Mouse (Mus musculus) naive thymus-derived CD4-positive, alpha-beta T cell, adult 2 months (primary cell): ENCODE measurements around the gene Ankrd13b.
A peak's percentile ranks its signal among the peaks of the same experiment; 100 is the strongest.

Experiments used
- DNase-seq: peaks from one replicate; pipeline ENCODE4 v3.0.0-alpha.2; 2011; ENCODE audit warnings: low read depth

The Ankrd13b gene

DNA sequence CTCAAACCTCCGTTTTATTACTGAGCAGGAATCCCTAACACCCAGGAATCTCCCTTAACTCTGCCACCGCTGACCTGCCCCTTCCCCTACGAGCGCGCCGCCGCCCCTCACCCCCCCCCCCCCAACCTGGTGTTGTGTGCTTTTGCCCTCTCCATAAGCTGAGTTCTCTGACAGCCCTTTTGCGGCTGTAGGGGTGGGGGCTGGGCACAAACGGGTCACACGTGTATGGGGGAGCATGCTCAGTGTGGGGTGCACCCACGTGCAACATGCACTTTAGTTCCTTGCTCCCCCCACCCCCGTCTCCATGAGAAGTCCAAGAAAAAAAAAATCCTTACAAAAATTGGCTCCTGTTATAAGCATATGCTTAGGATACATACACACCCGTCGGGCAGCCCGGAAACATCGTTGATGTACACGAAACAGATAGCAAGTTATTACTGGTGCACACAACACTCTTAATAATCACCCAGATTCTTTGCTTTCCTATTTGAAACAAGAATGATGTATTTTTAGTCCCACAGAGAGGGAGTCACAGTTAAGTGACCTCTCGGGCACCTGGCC lies 2.9 kb upstream of the Ankrd13b start:
- DNase-seq = peak; percentile 56

DNA sequence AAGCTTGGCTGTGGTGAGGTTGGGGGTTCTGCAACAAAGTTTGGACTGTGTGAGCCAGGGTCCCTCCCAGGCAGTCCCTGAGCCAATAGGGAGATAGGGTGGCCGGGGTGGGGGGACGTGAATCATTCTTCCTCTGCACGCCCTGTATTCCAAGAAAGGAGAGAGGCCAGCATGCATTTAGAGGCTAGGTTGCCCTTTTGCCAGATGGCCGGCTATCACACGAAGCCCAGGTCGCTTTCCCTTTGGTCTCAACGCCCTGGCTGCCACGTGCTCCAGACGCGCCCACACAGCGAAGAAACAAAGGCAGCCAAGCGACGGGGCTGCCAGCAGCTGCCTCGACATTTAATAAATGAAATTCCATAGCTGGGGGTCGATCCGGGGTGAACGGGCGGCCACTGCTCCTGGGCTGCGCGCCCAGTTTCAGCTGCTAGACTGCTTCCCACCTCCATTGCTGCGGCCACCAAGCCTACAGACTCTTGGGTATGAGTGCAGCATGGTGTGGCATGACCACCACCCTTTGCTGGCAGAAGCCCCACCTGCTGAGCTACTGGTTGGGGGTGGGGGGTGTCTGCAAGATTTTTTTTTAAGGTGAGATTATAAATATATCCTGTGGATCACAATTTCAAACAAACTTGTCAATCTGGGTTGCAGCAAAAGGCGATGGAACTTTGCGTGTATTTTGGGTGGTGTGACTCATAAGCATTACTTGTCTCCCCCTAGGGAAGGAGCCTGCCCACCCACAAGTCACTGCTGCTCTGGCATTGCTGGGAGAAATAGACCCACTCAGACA lies 2.2 kb upstream of the Ankrd13b start:
- DNase-seq = peak; percentile 45

DNA sequence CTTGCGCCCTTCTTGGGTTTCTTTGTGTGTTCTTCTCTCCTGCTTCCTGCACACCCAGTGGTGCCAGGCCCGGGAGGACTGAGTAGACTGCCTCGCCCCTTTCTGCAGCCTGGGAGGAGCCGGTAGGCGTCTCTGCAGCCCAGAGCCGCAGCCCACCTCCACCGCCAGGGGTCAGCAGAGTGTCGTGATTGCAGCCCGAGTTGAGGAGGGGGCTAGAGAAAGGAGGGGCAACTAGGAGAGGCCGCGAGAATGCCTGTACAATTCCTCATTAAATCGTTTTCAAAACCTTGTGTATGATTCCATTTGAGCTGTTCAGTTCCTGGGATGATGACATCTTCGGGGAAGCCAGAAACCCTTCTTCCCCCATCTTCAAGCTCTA lies 1.6 kb upstream of the Ankrd13b start:
- DNase-seq = peak; percentile 93

DNA sequence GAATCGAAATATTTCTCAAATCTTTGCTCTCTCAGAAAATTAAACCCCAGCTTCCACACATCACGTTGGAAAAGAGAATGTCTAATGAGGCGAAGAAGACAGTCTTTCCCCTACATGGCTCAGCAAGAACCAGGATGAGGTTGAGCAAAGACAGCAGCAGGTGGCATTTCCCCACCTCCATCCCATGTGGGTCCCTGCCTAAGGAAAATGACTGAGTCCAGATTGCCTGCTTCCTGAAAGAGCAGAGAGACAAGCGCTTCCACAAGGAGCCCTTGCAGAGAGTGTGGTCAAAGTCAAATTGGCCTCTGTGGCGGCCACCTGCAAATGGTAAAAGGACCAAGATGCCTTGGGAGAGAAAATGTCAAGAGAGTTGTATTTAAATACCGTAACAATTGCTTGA lies 973 bp upstream of the Ankrd13b start:
- DNase-seq = peak; percentile 24

GRCm38 (mm10) chr11:77488771-77489581 lies 502 bp downstream of the Ankrd13b start:
- peak; percentile 47 for DNase-seq

DNA sequence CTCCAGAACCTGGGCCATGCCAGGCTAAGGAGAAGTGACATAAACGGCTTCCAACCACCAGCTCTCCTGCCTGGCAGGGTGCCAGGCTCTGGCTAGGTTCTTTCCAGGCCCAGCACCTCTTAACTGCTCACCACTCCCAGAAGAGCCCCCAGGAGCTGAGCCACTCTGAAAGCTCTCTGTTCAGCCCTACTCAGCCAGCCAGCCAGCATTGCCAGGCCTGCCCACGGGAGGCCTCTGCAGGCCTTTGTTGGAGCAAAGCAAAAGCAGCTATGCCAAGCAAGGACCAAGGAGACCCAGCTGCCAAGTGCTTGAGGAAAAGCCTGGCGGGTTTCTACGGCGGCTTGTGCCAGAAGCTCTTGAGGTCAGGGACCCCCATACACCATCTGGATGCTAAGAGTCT lies 2.7 kb downstream of the Ankrd13b start:
- DNase-seq = peak; percentile 17

DNA sequence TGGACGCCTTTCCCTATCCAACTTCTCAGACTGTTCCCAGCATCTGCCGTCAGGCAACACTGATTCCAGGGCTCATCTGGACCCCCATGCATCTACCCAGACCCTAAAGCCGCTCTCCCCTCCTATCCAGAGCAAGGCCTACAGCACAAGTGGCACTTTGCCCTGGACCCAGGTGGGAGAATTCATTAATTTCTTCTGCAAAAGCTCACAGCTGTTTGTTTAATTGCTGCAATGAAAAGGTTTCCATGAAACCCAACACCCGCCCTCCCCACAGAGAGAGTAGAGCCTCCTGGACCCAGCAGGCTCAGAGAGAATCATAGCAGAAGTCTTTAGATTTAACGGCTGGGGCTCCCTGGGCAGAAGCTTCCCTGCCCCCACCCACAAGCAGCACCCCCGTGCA lies 4.2 kb downstream of the Ankrd13b start:
- DNase-seq = no peak

GRCm38 (mm10) chr11:77483510-77484255 lies 5.8 kb downstream of the Ankrd13b start:
- DNase-seq = peak; percentile 81

DNA sequence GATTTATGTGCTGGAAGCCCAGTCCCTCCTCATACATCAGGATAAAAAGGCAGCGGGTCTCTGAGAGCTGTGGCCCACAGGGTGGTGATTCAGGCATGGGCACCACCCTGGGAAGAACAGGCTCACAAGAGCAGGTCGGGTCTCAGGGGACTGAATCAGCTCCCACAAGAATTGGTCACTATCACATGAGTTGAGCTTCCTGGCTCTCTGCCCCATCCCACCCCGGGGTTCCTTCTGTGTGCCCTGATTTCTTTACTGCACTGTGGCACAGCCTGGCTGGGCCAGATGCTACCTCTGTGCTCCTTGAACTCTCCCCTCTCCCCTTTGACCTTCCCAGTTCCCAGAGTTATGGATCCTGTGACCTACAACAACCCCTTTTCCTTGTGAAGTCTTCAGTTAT lies 6.4 kb downstream of the Ankrd13b start:
- no peak for DNase-seq

DNA sequence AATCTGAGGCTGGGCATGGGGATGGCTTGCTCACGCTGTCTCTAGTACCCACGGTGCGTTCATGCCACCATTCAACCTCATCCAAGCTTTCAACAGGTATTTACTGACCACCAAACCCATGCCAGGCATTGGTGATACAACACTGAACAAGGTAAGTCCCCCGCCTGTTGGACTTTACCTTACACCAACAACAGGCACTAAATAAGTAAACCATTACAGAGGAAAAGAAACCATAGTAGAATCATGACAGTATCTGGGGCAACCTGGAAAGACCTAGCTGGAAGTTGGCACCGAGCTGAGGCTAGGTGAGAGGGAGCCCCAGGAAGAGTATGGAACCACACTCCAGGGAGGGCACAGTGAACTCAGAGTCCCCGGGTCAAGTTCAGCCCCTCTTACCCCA lies 12.6 kb downstream of the Ankrd13b start:
- no peak for DNase-seq

- no peak for DNase-seq
Observed at GRCm38 (mm10) chr11:77476216-77476615, 13.3 kb downstream of the Ankrd13b start.

- DNase-seq = no peak
Observed at GRCm38 (mm10) chr11:77472775-77473174, 16.7 kb downstream of the Ankrd13b start.

GRCm38 (mm10) chr11:77471407-77471806 lies 18.1 kb downstream of the Ankrd13b start:
- DNase-seq = no peak

DNA sequence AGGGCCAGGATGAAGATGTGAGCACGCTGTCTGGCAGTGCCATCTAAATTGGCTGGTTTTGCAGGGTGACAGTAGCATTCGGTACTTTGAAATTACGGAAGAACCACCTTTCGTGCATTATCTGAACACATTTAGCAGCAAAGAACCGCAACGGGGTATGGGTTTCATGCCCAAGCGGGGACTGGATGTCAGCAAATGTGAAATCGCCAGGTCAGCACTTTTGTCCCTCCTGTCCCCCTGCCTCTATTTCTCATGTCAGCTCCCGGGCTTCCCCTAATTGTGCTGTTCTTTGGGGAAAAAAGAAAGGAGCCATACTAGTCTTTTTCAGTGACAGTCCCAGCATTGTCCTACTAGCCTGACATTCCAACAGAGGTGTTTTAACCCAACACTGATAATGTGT lies 21.1 kb downstream of the Ankrd13b start:
- DNase-seq = no peak

- DNase-seq = peak; percentile 91
Observed at GRCm38 (mm10) chr11:77467784-77468183, 21.7 kb downstream of the Ankrd13b start.

DNA sequence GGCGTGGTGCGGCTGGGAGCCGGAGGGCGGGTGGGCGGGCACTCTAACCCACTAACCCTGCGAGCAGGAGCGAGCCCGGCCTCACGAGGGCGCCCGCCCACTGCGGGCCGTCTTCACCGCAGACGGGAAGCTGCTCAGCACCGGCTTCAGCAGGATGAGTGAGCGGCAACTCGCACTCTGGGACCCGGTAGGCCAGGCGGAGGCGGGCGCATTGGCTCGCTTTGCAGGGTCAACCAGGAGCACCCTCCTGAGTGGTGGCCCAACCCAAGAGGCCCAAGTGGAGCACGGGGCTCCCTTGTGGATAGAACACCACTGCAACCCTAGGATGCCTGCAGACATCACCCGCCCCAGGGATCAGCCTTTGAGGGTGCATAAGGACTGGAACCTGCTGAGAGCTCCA lies 22.3 kb downstream of the Ankrd13b start:
- peak; percentile 90 for DNase-seq

DNA sequence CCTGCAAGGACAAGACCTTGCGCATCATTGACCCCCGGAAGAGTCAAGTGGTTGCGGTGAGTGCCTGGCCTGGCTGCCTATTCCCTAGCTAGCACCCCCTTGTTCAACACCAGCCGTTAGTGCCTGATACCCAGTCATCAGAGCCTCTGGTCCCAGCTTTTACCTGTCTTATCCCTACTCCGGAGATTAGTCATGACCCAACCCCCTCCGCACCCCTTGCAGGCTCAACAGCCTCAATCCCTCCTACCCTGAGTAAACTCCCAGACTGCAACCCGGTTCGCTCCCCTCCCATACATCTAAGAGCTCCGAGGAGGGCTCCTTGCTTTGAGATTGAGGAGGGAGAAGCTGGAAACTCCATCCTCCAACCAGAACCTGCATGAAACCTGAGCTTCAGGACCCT lies 22.9 kb downstream of the Ankrd13b start:
- no peak for DNase-seq

DNA sequence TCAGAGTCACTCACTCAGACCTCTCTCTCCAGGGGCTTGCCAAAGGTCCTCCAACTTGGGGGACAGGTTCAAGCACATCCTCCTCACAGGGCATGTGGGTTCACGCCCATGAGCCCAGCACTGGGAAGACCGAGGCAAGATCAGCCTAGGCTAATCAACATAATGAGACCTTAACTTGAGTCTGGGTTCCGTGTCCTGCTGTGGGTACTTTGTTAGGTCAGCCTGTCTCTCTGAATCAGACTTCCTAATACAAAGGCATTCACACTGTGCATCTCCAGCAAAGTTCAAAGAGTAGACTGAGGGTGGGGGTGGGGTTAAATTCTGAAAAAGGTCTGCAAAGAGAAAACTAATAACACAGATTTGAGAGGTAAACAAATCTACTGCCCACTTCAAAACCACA lies 24.4 kb downstream of the Ankrd13b start:
- no peak for DNase-seq

DNA sequence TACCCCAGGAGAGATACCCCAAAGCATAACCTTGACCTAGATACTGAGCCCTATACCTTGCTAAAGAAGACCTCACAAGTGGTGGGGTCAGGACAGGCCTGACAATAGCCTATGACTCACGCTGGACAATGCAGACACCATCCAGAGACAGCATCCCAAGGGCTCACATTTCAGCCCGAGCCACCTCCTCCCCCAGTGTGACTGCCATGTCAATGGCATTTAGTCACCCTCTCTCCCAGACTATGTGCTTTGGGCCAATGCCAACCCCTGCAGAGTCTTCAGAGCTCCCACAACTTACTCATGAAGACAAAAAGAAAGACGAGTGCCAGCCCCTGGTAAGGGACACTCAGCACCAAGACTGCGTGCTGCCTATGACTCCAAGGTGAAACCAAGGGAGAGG lies 24.8 kb downstream of the Ankrd13b start:
- DNase-seq = no peak

DNA sequence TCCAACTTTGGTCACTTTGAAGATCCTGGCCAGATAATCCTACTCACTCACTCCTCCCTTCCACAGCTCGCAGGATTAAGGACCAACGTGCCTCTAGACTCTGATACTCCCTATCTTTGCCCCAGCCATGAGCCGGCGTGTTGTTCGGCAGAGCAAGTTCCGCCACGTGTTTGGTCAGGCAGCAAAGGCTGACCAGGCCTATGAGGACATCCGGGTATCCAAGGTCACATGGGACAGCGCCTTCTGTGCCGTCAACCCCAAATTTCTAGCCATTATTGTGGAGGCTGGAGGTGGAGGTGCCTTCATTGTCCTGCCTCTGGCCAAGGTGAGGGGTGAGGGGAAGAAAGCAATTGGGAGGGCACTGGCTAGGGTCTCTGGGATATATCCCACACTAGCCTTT lies 25.7 kb downstream of the Ankrd13b start:
- DNase-seq = no peak

DNA sequence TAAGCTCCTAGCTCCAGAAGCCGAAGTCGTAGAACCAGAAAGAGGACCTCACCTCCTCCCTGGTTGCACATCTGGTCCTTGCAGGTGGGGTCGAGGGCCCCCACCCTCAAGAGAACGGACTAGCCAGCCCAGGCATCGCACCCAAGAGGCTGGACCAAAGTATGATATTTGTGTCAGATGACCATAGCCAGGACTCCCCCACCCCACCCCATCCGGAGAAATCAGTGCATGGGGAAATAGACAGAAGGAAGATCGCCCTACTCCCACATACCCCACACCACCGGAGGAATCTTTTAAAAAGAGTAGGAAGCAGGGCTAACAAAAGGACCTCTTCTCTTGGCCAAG lies 26.4 kb downstream of the Ankrd13b start:
- DNase-seq = no peak

GRCm38 (mm10) chr11:77462283-77463100 lies 27.0 kb downstream of the Ankrd13b start, which contains the start of gene Coro6:
TSS of gene Coro6 (plus strand) at chr11:77462411.
- DNase-seq = peak; percentile 38
